Mouse (Mus musculus): ENCODE measurements at regions not wholly inside any gene's neighbourhood (a gene's known extent, or its start where the extent isn't known, plus 50 kb on each side); places are given as distances from the start of the nearest gene placed in this dataset.

GRCm38 (mm10) chr3:79002173-79002848, 284.0 kb downstream of the Rapgef2 start:
- no peak for ATAC-seq (ENCODE audit: low TSS enrichment)

GRCm38 (mm10) chr3:79001754-79002153, 284.6 kb downstream of the Rapgef2 start:
- ATAC-seq (ENCODE audit: low TSS enrichment): no peak

- ATAC-seq (ENCODE audit: low TSS enrichment): no peak
Measured at GRCm38 (mm10) chr3:79000293-79000692, 286.0 kb downstream of the Rapgef2 start.

- ATAC-seq (ENCODE audit: low TSS enrichment): no peak
Measured at GRCm38 (mm10) chr3:78999803-79000202, 286.5 kb downstream of the Rapgef2 start.

- ATAC-seq (ENCODE audit: low TSS enrichment): peak; percentile 47; the same call in 1 of the 2 replicates
Measured at GRCm38 (mm10) chr3:78988120-78988519, 298.2 kb downstream of the Rapgef2 start.

GRCm38 (mm10) chr3:78986726-78987125, 299.6 kb downstream of the Rapgef2 start:
- no peak for ATAC-seq (ENCODE audit: low TSS enrichment)

- no peak for ATAC-seq (ENCODE audit: low TSS enrichment)
Measured at GRCm38 (mm10) chr3:78981057-78981456, 305.3 kb downstream of the Rapgef2 start.

GRCm38 (mm10) chr3:78978781-78979180, 307.5 kb downstream of the Rapgef2 start:
- ATAC-seq (ENCODE audit: low TSS enrichment): peak; percentile 94

GRCm38 (mm10) chr3:78966683-78967549, 319.4 kb downstream of the Rapgef2 start:
- peak; percentile 99 for ATAC-seq (ENCODE audit: low TSS enrichment)

- no peak for ATAC-seq (ENCODE audit: low TSS enrichment)
Measured at GRCm38 (mm10) chr3:78964231-78964858, 322.0 kb downstream of the Rapgef2 start.

- ATAC-seq (ENCODE audit: low TSS enrichment): peak; percentile 81
Measured at GRCm38 (mm10) chr3:78958781-78959180, 327.5 kb downstream of the Rapgef2 start.

GRCm38 (mm10) chr3:78955364-78955763, 331.0 kb downstream of the Rapgef2 start:
- ATAC-seq (ENCODE audit: low TSS enrichment): peak; percentile 89

GRCm38 (mm10) chr3:78949385-78949784, 336.9 kb downstream of the Rapgef2 start:
- peak; percentile 53; the same call in 1 of the 2 replicates for ATAC-seq (ENCODE audit: low TSS enrichment)

GRCm38 (mm10) chr3:78948700-78949099, 337.6 kb downstream of the Rapgef2 start:
- no peak for ATAC-seq (ENCODE audit: low TSS enrichment)

GRCm38 (mm10) chr3:78948171-78948570, 338.1 kb downstream of the Rapgef2 start:
- ATAC-seq (ENCODE audit: low TSS enrichment): peak; percentile 40; the same call in 1 of the 2 replicates

GRCm38 (mm10) chr3:78947183-78947582, 339.1 kb downstream of the Rapgef2 start:
- no peak for ATAC-seq (ENCODE audit: low TSS enrichment)

GRCm38 (mm10) chr3:78944185-78944584, 342.1 kb downstream of the Rapgef2 start:
- ATAC-seq (ENCODE audit: low TSS enrichment): no peak

GRCm38 (mm10) chr3:78932975-78933374, 353.3 kb downstream of the Rapgef2 start:
- ATAC-seq (ENCODE audit: low TSS enrichment): peak; percentile 89

- ATAC-seq (ENCODE audit: low TSS enrichment): peak; percentile 60
Measured at GRCm38 (mm10) chr3:78919850-78920249, 366.5 kb downstream of the Rapgef2 start.

- ATAC-seq (ENCODE audit: low TSS enrichment): peak; percentile 96
Measured at GRCm38 (mm10) chr3:78919407-78919806, 366.9 kb downstream of the Rapgef2 start.

GRCm38 (mm10) chr3:78908196-78908844, 378.0 kb downstream of the Rapgef2 start:
- ATAC-seq (ENCODE audit: low TSS enrichment): peak; percentile 92

GRCm38 (mm10) chr3:78907778-78908177, 378.5 kb downstream of the Rapgef2 start:
- ATAC-seq (ENCODE audit: low TSS enrichment): no peak
